Mouse (Mus musculus): ENCODE measurements around the gene Lsm14b.

The Lsm14b gene

DNA sequence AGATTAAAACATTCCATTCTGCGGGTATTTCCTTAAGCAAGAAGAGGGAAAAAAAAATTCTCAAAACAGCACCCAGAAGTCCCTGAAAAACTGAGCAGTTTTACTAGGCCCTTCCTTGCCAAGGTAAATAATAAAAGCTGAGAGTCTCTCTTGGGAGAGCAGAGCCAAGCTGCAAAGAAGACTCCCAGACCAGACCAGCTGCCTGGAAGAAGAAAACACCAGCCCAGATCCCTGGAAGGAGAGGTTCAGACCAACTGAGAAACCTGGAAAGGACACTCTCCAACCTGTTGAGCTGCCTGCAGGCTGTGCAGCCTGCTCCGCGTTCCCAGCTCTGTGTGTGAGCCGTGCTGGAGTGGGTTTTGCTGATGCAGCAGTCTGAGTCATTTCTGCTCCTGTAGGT is 7.2 kb upstream of the Lsm14b start:
- 70% methylated on average over 4 of the region's 4 CpGs for WGBS

DNA sequence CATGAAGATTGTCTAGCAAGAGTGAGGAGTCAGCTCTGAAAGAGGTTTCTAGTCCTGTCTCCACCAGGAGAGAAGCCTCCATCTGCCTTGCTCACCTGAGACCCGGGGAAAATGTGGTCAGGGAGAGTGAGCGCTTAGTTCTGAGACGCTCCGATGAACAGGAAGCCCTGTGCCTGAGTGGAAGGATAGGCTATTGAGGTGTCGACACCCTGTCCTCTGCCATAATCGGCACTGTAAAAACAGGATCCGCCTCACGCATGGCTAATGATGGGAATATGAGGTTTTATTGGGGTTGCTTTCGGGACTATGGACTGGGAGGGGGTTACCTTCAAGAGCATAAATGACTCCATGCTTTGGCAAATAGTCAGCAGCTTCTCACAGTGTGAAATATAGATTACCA is 6.2 kb upstream of the Lsm14b start:
- 92% methylated on average over 9 of the region's 9 CpGs for WGBS

DNA sequence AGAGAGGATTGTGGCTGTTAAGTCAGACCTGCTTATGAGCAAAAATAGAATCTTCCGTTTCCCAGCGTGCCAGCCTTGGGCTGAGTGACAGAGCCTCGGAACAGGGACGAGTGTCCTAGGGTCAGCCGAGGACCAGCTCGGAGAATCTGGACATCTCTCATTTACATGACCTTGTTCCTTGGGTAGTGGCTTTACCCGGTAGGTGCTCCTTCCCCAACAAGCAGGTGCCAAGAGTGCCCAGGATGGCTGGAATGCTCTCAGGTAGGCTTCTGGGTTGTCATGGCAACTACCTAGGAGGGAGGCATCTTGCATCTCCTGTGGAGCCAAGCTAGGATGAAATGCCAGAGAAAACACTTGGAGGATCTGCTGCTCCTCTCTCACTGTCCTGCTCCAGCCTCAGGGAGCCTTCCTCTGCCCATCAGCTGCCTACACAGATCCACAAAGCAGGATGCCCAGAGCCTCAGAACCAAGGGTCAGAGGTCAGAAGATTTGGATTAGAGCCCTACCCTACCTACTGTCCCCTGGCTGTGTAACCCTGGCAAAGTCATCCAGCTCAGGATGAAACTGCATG is 4.6 kb upstream of the Lsm14b start:
- WGBS: 51% methylated on average over 7 of the region's 7 CpGs

DNA sequence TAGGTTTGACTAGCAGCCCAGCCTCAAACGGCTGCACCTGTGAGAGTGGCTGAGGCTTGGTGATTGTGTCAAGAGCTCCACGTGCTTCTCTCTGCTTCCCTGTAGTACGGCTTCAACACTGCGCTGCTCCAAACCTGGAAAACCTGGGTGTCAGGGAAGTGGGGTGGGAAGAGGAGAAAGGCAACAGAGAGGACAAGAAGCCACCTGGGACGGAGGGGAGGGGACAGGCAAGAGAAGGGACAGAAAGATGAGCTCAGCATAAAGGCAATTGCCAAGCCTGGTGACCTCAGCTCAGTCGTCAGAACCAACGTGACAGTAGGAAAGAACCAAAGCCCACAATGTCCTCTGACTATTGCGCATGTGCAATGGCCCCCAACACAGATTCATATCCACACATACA is 3.9 kb upstream of the Lsm14b start:
- 73% methylated on average over 8 of the region's 8 CpGs for WGBS

GRCm38 (mm10) chr2:180022751-180023150 is 2.0 kb upstream of the Lsm14b start:
- 70% methylated on average over 6 of the region's 6 CpGs for WGBS

GRCm38 (mm10) chr2:180025135-180025860 is 511 bp downstream of the Lsm14b start:
- 1% methylated on average over 84 of the region's 84 CpGs for WGBS

DNA sequence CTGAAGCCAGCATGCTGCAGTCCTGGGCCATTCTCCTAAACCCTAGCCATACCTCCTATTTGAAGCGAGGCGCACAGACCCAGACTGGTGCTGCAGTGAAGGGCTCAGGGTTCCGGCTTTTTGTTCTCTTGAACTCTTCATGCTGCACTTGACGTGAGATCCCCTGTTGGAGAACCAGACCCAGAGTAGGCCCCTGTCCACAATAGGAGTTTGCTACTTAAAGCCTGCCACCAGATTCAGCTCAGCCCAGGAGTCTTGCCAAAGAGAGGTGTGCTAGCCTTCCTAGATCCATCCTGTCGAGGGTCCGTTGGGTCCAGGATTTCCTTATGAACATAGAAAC is 1.0 kb downstream of the Lsm14b start:
- WGBS: 15% methylated on average over 6 of the region's 6 CpGs

DNA sequence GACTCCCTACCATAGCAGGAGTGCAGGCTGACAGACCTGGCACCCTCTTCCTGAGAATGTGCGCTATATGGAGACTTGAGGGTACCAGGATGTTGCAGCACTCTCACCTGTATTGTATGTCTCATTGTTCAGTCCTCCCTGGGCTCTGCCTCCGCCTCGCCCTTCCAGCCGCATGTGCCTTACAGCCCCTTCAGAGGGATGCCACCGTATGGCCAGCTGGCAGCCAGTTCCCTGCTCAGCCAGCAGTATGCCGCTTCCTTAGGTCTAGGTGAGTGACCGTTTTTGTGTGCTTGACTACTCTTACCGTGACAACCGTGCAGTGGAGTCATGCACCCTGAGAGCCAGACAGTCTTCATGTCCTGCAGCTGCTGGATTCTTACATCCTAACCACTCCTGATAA is 3.0 kb downstream of the Lsm14b start:
- 45% methylated on average over 9 of the region's 9 CpGs for WGBS

GRCm38 (mm10) chr2:180031270-180031669 is 6.5 kb downstream of the Lsm14b start:
- WGBS: 87% methylated on average over 6 of the region's 6 CpGs

DNA sequence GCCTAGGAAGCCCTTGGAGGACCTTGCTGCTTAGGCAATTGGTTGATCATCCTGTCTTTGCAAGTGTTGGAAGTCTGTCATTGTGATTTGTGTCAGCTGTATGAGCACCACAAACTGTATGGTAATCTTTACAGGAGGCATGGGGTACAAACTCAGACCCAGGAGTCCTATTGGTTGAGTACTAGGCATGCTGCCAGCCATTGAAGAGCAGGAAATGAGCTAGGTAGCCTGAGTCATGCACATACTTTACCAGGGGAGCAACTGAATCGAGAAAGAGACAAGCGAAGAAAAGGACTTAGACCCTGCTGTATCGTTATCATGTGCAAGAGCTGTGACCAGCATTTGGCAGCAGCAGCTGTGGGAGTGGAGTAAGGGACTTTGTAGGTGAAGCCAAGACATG is 8.1 kb downstream of the Lsm14b start:
- 27% methylated on average over 3 of the region's 3 CpGs for WGBS

DNA sequence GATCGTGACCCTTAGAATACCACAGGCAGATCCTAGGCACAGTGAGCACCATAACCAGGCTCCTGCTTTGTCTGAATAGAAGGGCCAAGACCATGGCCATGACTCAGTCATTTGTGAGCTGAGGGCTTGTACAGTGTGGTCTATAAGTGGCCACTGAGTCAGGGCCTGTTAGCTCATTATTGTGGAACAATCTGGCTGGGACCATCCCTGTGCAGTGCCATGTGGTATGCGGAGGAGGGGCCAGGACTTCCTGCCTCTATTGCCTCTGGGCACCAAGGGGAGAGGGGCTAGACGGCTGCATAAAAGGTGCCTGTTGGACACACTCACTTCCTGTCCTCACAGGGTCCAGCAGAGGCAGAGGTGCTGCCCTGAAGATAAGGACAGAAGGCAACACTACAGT is 9.2 kb downstream of the Lsm14b start:
- WGBS: 62% methylated on average over 3 of the region's 3 CpGs

GRCm38 (mm10) chr2:180034753-180035152 is 10.0 kb downstream of the Lsm14b start:
- 54% methylated on average over 5 of the region's 5 CpGs for WGBS

- 42% methylated on average over 6 of the region's 6 CpGs for WGBS
Observed at GRCm38 (mm10) chr2:180040406-180040805, 15.6 kb downstream of the Lsm14b start.

- under 1% methylated on average over 65 of the region's 66 CpGs for WGBS
Observed at GRCm38 (mm10) chr2:180041577-180042255, 16.9 kb downstream of the Lsm14b start.

DNA sequence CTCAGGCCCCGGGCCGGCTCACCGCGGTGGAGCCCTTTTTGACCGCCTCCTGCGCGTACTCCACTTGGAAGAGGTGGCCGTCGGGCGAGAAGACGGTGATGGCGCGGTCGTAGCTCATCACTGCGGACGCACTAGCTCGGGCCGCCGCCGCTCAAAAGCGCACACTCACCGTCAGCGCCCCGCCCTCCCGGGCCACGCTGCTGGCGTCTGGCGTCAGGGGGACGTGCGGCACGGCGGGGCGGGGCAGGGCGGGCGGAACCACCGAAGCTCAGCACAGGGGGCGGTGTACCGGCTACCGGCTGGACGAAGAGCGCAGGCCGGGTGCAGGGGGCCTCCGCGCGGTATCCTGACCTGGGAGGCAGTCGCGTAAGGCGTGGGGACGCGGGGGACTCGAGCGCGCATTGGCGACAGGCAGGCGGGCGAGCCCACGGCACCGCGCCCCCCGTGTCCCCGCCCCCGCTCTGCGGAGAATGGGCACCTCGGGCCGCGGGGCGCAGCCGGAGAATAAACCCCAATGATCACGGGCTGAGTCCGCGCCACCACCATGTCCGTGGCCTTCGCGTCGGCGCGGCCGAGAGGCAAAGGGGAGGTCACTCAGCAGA is 17.6 kb downstream of the Lsm14b start, which contains the start of the genes Psma7 and Ss18l1:
TSS of gene Psma7 (minus strand) at position 178 of the 602 bp plus-strand sequence.
TSS of gene Ss18l1 (plus strand) at position 254 of the 602 bp plus-strand sequence.
- under 1% methylated on average over 76 of the region's 78 CpGs for WGBS

DNA sequence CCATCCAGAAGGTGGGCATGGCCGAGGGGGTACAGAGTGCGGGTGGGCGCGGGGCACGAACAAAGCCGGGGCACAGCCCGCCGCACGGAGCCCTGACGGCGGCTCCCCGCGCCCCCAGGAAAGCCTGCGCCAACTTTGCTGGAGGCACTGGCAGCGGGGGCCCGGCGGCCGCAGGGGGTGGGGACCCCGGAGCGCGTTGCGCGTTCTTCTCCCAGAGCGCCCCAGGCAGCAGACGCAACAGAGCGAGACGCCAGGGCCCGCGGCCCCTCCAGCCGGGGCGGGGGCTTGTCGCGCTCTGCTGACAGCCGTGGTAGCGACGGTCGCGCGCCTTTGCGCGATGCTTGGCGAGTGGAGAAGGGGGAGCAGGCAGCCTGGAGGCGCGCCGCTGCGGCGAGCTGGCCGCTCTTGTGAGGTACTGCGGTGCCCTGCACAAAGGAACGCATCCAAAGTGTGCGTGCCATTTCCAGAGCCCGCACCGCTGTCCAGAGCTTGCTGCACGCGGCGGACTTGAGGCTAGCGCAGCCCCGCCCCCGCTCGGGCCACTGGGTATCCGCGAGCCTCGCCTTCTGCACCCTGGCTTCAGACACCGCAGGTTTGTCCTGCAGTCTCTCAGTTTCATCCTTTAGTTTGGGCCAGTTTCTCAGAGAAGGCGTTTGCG is 18.2 kb downstream of the Lsm14b start:
- under 1% methylated on average over 66 of the region's 66 CpGs for WGBS

- 41% methylated on average over 4 of the region's 4 CpGs for WGBS
Observed at GRCm38 (mm10) chr2:180045283-180045682, 20.5 kb downstream of the Lsm14b start.

DNA sequence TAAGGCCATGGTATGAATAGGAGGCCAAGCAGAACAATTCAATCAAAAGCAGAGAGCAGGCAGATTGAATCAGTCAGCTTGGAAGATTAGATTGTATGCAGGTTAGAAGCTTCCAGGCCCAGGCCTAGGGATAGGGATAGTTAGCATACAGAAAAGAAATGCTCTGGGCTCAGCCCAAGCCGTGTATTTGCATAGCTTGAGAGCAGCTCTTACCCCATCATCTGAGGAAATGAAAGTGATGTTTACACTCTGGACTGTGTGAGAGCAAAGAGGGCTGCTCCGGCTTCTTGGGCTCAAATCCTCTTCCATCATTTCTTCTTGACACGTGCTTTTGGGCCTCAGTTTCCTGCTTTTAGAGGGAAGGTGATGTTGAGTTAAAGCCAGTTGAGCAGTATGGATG is 22.8 kb downstream of the Lsm14b start:
- 72% methylated on average over 3 of the region's 3 CpGs for WGBS

DNA sequence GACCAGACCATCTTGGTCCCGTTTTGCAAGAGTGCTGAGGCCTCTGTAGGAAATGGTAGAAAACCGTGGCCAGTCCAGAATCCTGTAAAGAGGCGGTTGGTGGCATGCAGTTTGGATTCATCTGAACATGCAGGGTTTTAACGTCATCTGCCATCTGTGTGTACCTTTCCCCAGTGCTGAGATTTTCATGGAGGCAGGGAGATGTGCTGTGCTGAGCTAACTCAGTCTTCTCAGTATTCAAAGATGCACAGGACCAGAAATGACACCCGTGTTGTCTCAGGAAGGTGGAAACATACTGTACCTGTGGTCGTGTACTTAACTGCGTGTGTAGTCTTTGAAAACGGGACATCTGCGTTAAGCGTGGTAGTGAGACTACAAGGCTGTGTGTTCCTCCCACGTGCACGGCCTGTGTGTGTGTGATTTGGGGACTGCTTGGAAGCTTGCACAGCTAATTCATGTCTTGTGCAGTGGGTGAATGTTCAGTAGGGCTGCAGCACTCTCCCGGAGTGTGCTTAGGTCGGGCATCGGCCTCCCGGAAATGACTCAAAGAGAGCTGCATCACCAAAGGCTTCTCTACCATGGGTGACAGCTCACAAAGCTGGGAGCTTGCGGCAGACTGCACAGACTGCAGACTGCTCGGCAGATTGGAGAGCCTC is 23.3 kb downstream of the Lsm14b start:
- WGBS: 60% methylated on average over 18 of the region's 18 CpGs

GRCm38 (mm10) chr2:180050986-180051385 is 26.2 kb downstream of the Lsm14b start:
- 27% methylated on average over 5 of the region's 5 CpGs for WGBS

- WGBS: 91% methylated on average over 14 of the region's 14 CpGs
Observed at GRCm38 (mm10) chr2:180051986-180052733, 27.4 kb downstream of the Lsm14b start.

Measured in cerebral cortex, adult 2 months (tissue).